Mouse (Mus musculus) ovary, adult 2 months (tissue): ENCODE results near the gene Chd4. TPM values are rescaled to one million over a fixed set of nuclear protein-coding genes. Genes with fewer than 3 reads are reported as not detected.

Experiments used
- polyA plus RNA-seq: library from polyadenylated mRNA; depleted of rRNA; stranded (reverse); fragments of >200 nt; gene quantifications from 2 replicates; pipeline ENCODE4 v1.2.3, GENCODE M21; 2012; rRNA removed

The Chd4 gene
- polyA plus RNA-seq, result 118 and 161 TPM in 2 replicates

GRCm38 (mm10) chr6:125095391-125096278 is at the start of gene Chd4:
Chd4 (plus strand) TSS chr6:125095981.

GRCm38 (mm10) chr6:125049678-125050077 is 46.1 kb upstream of the Chd4 start, which contains the start of gene Acrbp:
Acrbp (plus strand) TSS chr6:125049689.

GRCm38 (mm10) chr6:125067571-125067995 is 28.2 kb upstream of the Chd4 start, which contains the start of gene Lpar5:
Lpar5 (plus strand) TSS chr6:125067920.

GRCm38 (mm10) chr6:125131302-125132156 is 35.7 kb downstream of the Chd4 start, which contains the start of gene Nop2:
Nop2 (plus strand) TSS chr6:125131909.

GRCm38 (mm10) chr6:125145001-125145400 is 49.2 kb downstream of the Chd4 start, which contains the start of gene Iffo1:
Iffo1 (plus strand) TSS chr6:125145241.

GRCm38 (mm10) chr6:125166051-125166751 is 70.4 kb downstream of the Chd4 start, which contains the start of gene Gapdh:
Gapdh (minus strand) TSS chr6:125166467.

Other genes starting within 250 kb of the Chd4 start
- gene P3h3, start 238.2 kb upstream of the Chd4 start, polyA plus RNA-seq, result 99.7 and 118 TPM in 2 replicates
- gene Gpr162, start 232.0 kb upstream of the Chd4 start, polyA plus RNA-seq, result 3.2 and 3.4 TPM in 2 replicates
- 1.4 and 1.6 TPM in 2 replicates for gene Cd4, start 207.8 kb upstream of the Chd4 start, polyA plus RNA-seq
- gene Lag3, start 184.3 kb upstream of the Chd4 start, polyA plus RNA-seq, result 8.3 and 8.4 TPM in 2 replicates
- 2,014 and 3,023 TPM in 2 replicates for gene Ptms, start 175.9 kb upstream of the Chd4 start, polyA plus RNA-seq
- 367 and 376 TPM in 2 replicates for gene Mlf2, start 164.6 kb upstream of the Chd4 start, polyA plus RNA-seq
- gene Cops7a, start 130.4 kb upstream of the Chd4 start, polyA plus RNA-seq, result 232 and 278 TPM in 2 replicates
- 5.2 and 10.1 TPM in 2 replicates for gene Pianp, start 99.3 kb upstream of the Chd4 start, polyA plus RNA-seq
- 70.1 and 85.2 TPM in 2 replicates for gene Zfp384, start 86.8 kb upstream of the Chd4 start, polyA plus RNA-seq
- 48.6 and 50.5 TPM in 2 replicates for gene Ing4, start 56.2 kb upstream of the Chd4 start, polyA plus RNA-seq
- gene Acrbp, start 46.3 kb upstream of the Chd4 start, polyA plus RNA-seq, result 18.8 and 27.3 TPM in 2 replicates
- gene Lpar5, start 28.1 kb upstream of the Chd4 start, polyA plus RNA-seq, result 5.5 and 5.9 TPM in 2 replicates
- gene Nop2, start 35.9 kb downstream of the Chd4 start, polyA plus RNA-seq, result 20.9 and 24.3 TPM in 2 replicates
- 52.0 and 67.4 TPM in 2 replicates for gene Iffo1, start 49.3 kb downstream of the Chd4 start, polyA plus RNA-seq
- gene Gapdh, start 70.5 kb downstream of the Chd4 start, polyA plus RNA-seq, result 2,908 and 2,970 TPM in 2 replicates
- gene Ncapd2, start 95.7 kb downstream of the Chd4 start, polyA plus RNA-seq, result 65.1 and 85.6 TPM in 2 replicates
- 49.6 and 65.4 TPM in 2 replicates for gene Mrpl51, start 95.8 kb downstream of the Chd4 start, polyA plus RNA-seq
- gene Vamp1, start 119.6 kb downstream of the Chd4 start, polyA plus RNA-seq, result 12.0 and 13.6 TPM in 2 replicates
- gene Tapbpl, start 135.9 kb downstream of the Chd4 start, polyA plus RNA-seq, result 11.3 and 16.8 TPM in 2 replicates
- 0.50 and 0.63 TPM in 2 replicates for gene Cd27, start 141.0 kb downstream of the Chd4 start, polyA plus RNA-seq
- gene Tuba3a, start 190.1 kb downstream of the Chd4 start, polyA plus RNA-seq, result 6.7 and 7.2 TPM in 2 replicates
- gene Ltbr, start 217.9 kb downstream of the Chd4 start, polyA plus RNA-seq, result 126 and 139 TPM in 2 replicates
- 3.1 and 4.0 TPM in 2 replicates for gene Scnn1a, start 224.7 kb downstream of the Chd4 start, polyA plus RNA-seq